Mouse (Mus musculus): Measurements from ENCODE around the gene Prrc2b. TPM values are rescaled to one million over a fixed set of nuclear protein-coding genes. Genes with fewer than 3 reads are reported as not detected.

Gene Prrc2b
- total RNA-seq, 2 experiments from 2014 or later, result 67.0 to 69.6 TPM

DNA sequence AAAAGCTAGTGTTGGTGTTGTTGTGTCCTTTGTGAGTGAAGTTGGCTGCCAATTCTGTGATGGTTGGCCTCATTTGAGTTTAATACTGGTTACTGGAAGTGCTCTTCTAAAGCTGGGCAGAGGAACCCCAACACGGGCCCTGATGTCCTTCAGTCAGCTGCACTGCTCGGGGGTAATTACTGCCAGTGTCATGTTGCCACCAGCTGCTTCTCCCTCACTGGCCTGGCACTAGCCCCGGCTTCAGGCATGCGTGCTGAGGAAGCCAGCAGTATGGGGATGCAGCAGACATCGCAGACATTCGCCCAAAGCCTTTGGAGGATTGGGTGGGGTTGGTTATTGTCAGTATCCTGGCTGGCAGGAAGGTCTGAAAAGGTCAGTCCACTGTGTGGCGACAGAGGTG is 36.8 kb downstream of the Prrc2b start:
- DNase-seq, result peak; percentile 70

DNA sequence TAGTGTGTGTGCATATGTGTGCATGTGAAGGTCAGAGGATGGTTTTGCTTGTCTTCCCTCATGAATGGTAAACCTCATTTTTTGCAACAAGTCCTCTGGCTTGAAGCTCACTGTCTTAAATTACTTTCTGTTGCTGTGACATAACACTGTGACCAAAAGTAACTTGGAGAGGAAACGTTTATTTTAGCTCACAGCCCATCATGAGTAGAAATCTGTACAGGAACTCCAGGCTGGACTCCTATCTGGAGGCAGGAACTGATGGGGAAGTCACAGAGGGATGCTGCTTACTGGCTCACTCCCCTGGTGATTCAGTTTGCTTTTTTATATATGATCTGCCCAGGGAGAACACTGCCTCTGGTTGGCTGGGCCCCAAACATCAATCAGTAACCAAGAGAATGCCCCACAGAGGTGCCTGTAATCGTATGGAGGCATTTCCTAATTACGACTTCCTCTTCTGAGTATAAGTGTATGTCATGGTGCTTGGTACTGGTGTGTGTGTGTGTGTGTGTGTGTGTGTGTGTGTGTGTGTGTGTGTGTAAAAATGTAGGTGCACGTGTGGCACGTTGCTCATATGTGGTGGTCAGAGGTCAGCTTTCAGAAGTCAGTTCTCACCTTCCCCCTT is 38.3 kb downstream of the Prrc2b start:
- no peak for DNase-seq

DNA sequence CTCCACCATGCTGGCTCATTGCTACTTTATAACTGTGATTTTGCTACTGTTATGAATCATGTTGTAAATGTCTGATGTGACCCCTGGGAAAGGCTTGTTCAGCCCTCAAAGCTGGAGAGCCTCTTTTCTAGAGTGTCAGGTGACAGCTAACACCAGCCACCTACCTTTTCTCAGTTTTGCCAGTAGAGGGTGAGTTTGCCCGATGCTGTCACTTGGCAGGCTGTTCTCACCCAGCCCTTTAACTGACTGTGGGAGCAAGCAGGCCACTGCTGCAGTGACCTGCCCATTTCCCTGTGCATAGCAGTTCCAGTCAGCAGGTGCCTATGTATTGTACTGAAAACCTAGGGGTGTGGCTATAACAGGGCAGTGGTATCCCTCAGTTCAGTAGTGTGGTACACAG is 39.7 kb downstream of the Prrc2b start:
- DNase-seq, result no peak

DNA sequence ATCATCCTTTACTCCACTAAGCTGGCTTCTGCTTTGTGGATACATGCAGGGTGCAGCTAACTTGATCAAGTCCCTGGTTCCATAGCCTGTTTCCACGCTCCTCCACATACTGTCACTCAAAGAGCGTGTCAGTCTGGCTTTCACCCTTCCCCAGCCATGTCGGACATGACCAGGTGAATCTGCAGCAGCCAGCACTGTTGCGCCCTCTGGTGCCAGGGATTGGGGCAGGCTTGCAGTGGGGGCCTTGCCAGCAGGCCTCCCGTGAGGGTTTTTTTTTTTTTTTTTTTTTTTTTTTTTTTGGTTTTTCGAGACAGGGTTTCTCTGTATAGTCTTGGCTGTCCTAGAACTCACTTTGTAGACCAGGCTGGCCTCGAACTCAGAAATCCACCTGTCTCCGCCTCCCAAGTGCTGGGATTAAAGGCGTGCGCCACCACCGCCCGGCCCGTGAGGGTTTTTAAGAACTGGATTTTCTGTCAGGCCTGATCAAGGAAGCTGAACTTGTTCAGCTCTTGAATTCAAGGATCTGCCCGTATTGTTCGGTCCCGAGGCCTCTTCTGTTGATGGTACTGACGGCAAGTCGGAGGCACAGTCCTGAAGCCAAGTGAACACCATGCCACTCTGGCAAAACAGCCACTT is 41.1 kb downstream of the Prrc2b start:
- no peak for DNase-seq

DNA sequence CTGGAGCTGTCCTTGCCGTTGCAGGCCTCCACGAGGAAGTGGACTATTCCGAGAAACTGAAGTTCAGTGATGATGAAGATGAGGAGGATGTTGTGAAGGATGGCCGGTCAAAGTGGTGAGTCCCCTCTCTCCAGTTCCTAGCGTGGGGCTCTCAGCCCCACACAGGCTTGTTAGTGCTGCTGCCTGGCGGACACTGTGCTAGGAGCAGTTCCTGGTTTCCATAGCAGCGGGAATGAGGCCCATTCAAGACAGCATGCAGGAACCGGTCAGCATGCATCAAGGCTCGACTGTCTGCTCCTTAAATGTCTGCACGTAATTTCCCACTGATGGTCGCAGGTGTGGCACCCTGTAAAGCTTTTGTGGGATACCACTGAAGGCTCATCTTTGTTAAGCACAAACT is 48.1 kb downstream of the Prrc2b start:
- DNase-seq, result no peak

DNA sequence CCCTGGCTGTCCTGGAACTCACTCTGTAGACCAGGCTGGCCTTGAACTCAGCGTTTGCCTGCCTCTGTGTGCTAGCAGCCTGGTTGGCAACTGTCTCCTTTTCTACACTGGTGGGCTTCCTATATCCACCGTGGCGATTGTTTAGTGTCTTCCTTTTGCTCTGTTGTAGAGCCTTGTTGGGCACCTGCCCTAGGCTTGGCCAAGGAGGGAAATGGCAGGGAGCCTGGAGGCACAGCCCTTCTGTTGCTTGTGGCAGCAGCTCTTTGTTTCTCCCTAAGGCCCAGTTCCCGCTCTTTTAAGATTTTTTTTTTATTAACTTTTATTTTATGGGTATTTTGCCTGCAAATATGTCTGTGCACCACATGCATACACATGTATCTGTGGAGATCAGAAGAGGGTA is 49.2 kb downstream of the Prrc2b start:
- DNase-seq, result no peak

DNA sequence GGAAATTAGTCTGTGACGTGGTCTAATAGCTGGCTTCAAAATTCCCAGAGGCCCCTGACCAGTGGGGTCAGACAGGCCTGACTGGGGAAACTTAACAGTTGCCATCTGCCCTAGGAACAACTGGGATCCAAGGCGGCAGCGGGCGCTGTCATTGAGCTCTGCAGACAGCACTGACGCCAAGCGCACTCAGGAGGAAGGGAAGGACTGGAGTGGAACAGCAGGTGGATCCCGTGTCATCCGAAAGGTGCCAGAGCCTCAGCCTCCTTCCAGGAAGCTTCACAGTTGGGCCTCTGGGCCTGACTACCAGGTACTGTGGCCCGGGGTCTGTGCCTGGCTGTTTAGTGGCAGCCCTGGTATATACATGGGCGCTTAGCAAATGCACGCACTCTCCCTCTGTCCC is 49.8 kb downstream of the Prrc2b start:
- no peak for DNase-seq

DNA sequence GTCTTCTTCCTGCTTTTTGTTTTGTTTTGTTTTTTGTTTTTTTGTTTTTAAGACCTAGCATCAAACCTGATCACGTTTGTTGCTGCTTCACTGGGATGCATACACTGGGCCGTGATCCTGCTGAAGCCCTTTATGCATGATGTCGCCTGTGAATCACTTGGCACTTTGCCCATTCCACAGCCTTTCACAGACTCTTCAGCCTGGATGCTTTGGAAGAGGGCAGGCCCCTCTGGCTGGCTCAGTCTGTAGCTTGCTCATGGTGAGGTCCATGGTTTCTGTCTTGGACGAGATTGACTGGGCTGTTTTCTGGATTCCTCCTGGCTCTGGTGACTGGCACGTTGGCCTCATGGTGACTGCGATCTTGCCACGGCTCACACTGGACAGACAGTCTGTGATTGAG is 50.6 kb downstream of the Prrc2b start:
- no peak for DNase-seq

DNA sequence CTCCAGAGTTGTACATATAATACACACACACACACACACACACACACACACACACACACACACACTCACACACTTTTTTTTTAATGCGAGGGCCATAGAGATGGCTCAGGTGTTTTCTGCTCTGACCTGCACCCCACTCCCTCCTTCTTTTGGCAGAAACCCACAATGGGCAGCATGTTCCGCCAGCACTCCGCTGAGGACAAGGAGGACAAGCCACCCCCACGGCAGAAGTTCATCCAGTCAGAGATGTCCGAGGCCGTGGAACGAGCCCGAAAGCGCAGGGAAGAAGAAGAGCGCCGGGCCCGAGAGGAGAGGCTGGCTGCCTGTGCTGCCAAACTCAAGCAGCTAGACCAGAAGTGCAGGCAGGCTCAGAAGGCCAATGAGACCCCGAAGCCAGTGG is 53.0 kb downstream of the Prrc2b start:
- DNase-seq, result no peak

DNA sequence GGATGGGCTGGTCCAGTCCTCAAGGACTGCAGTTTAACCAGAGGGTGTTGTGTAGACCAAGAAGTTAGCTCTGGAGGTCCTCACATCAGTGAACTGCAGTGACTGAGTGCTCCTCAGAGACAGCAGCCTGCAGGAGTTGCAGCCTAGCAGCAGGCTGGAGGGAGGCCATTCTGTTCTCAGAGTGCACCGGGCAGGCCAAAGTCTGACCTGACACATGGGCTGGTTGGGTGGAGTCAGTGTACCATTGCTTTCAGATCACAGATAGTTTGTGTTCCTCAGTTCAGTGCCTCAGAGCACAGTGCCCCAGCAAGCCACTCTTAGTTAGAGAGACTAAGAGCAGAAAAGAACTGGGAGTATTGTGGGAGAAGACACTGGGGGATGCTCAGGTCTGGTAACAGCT is 56.8 kb downstream of the Prrc2b start:
- no peak for DNase-seq

DNA sequence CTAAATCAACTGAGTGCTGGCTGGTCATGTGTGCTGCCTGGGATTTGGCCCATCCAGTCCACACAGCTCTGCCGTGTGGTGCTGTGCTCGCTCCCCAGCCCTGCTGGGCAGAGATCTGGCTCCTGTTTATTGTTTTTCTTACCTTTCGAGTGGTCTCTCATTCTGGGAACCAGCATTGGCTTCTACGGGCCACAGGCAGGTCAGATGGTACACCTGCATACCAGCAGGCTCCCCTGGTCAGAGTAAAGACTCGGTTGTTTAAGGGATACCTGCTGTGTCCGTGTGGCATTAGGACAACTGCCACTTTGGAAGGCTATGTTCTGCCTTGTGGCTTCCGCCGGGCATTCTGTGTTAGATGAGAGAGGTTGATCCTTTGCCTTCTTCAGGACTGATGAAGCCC is 60.8 kb downstream of the Prrc2b start:
- no peak for DNase-seq

DNA sequence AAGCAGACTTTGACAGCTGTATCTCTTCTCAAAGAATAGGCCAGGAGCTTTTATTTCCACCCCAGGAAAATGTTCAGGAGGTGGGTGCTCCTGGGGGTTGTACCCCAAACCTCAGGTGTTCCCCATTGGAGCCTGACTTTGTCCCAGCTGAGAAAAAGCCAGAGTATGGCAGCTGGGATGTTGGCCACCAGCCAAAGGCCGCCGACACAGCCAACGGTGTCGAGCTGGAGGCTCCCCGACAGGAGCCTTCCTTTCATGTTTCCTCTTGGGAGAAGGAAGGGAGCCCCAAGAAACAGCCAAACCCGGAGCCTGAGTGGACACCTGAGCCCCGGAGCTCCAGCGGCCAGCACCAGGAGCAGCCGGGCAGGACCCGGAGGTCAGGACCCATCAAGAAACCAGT is 62.1 kb downstream of the Prrc2b start:
- DNase-seq, result no peak

DNA sequence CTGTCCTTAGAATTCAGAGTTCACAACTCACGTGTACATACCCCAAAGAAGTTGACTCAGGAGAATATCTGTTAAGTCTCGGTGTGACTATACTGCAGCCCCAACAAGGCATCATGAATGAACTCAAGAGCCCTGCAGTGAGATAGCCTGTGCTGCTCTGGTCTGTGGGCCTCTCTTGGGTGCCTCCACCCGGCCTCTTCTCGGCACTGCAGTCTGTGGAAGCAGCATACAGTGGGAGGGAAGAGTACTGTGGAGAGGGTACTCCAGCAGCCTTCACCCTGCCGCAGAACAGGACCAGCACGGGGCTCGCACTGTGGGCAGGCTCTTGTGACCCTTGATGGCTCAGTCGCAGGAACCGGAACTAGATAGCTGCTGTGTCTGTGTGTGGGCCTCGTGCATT is 64.7 kb downstream of the Prrc2b start:
- DNase-seq, result no peak

DNA sequence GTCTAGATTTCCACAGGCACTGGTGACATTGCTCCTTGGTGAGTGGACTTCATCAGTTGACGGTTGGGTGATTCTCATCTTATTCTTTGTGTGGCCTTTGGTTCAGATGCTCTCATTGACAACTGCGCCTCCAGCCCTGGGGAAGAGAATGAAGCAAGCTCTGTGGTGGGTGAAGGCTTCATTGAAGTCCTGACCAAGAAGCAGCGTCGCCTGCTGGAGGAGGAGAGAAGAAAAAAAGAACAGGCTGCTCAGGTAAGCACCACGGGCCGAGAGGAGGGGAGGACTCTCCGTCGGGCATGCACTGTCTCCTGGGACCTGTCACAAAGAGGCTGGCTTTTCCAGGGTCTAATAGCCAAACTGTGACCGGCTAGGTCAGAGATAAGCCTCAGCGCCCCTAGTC is 65.6 kb downstream of the Prrc2b start:
- no peak for DNase-seq

DNA sequence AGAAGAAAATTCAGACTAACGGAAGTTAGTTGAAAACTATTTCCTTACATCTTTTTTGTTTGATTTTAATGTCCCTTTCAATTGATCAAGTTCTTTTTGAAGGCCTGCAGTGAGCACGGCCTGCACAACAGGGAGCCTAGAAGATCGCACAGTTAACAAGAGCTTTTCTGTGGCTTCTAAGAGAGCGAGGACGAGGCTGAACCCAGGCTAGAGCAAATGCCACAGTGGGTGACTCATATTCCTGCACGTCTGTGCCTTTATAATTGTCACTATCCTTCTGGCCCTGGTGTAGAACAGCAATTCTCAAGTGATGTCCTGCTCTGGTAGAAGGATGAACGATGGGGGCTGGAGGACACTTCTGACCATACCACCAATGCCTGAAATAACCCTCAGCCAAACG is 66.8 kb downstream of the Prrc2b start:
- no peak for DNase-seq

DNA sequence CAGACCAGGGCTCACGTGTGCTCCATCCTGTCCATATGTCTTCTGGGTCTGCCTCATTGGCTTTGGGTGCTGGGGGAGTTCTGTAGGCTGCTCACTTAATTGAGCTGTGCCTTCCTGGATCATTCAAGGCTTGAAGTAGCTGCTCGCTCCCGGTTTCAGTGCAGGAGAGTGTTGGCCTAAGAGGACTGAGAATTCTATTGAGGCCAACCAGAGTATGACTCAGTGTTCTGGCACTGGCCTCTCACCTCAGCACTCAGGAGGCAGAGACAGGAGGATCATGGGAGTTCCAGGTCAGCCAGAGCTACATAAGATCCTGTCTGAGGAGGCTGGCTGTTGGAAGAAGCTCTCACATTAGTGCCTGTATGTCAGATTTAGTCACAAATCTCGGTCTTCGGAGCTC is 67.2 kb downstream of the Prrc2b start:
- DNase-seq, result no peak

DNA sequence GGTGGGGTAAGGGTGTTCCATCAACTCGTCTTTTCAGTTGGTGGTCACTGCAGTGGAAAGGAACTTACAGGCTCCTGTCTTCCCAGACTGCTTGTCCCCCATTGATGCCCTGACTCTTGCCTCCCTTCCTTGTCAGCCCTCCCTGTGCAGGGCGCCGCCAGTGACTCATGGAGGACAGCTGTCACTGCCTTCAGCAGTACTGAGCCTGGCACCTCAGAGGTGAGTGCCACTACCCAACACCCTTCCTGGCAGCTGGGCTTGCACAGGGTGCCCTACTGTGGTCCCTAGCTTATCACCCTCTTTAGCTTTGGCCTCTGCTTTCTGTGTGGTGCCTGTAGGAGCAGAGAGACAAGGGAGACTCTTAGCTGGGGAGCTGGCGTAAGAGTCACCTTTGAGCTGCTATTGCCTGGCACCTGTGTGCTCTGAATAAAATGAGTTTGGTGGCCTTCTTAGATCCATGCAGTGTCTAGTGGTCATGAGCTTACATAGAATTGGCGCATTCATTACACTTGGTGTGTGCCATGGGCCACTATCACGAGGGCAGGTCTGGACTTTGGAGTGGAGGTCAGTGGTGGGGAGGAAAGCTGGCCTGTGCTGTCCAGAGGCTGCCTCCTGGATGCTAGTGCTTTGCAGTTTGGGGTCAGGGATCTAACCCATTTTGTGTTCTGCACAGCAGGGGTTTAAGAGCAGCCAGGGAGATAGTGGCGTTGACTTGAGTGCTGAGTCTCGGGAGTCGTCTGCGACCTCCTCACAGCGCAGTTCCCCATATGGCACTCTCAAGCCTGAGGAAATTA is 67.9 kb downstream of the Prrc2b start:
- no peak for DNase-seq

DNA sequence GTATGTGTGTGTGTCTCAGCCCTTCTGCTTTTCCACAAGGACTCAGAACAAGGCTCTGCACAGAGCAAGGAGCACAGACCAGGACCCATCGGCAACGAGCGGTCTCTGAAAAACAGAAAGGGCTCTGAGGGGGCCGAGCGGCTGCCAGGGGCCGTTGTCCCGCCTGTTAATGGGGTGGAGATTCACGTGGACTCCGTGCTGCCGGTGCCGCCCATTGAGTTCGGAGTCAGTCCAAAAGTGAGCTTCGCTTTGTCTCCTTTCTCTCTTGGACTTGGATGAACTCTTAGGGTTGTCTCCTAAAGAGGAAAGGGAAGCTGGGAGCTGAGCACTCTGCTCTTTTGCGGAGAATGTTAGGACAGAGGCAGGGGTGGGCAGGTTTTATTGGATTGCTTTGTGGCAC is 68.6 kb downstream of the Prrc2b start:
- DNase-seq, result no peak

DNA sequence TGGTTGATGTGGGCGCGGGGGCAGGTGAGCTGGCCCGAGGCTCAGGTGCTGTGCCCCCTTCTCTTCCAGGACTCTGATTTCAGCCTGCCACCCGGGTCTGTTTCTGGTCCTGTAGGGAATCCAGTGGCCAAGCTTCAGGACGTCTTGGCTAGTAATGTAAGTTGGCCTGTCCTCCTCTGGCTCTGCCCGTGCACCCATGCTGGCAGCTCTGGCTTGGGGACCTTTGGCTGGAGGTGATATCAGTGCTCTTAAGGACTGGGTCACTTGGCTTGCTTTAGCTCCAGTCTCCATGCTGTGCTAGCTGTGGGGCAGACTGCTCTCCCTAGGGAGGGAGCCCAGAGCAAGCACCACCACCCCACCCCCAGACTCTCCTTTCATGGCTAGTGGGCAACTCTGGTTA is 69.1 kb downstream of the Prrc2b start:
- DNase-seq, result peak; percentile 50

DNA sequence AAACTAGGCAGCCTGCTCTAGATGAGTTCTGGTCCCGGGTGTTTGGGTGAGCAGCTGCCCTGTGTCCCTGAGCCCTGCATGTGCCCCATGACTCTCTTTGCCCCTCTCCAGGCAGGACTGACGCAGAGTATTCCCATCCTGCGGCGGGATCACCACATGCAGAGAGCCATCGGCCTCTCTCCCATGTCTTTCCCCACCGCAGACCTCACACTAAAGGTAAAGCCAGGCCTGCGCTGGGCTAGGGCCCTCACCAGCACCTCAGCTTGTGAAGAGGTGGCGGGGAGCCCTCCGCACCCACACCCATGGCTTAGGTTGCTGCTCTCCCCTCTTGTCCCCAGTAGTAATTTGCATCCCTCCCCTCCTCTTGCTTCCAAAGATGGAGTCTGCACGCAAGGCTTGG is 70.1 kb downstream of the Prrc2b start:
- no peak for DNase-seq

DNA sequence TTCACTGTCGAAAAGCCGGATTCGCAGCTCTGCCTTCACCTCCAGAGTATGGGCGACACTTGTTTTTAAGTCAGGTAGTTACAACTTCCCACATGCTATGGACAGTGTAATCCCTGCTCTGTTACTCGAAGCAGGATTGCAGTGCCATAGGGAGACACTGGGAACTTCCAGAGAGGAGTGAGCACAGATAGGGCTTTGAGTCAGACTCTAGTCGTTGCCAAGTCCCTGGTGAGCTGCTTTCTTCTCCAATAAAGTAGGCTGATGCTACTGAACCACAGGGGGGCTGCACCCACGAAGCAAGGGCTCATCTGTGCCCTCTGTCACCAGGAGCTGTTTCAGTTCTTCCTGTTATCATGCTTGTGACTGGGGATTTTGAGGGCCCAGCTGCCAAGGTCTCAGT is 70.7 kb downstream of the Prrc2b start:
- DNase-seq, result no peak

DNA sequence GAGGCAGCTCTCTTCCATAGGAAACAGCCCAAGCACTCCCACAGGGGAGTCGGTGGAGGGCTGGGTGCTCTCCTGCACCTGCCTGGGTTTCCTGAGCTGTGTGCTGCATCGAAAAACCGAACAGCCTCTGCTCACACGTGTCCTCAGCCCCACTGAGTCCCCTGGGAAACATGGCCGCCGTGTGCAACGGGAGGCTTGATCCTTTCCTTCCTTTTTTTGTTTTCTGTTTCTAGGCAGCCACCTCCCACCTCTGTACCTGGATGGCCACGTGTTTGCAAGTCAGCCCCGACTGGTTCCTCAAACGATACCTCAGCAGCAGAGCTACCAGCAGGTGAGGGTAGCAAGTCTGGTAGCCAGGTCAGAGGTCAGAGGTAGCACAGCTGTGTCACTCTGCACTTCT is 71.2 kb downstream of the Prrc2b start:
- no peak for DNase-seq

DNA sequence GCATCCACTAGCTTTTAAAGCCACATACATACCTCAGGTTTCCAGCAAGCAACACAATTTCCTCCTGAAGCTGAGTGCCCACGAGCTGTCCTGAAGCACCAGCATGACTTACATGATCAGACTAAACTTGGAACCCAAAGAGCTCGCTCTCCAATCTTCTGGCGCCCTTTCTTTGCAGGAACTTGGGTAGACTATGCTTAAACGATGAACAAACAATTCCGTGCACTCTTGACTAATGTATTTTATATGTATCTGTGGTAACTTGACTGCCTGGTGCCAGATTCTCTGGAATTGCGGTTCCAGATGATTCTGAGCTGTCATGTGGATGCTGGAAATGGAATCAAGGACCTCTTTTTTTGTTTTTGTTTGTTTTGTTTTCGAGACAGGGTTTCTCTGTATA is 84.6 kb downstream of the Prrc2b start:
- DNase-seq, result no peak

All from gastrocnemius, postnatal 25 days (tissue).